ENCODE assay signal across 20 mouse cellular contexts in genomic region chr2:115551901-115552300, GRCm38 (mm10). TPM values are rescaled to one million over a fixed set of nuclear protein-coding genes. Genes with fewer than 3 reads are reported as not detected.
A peak's percentile ranks its signal among the peaks of the same experiment; 100 is the strongest.
DNase-seq lines count a peak whose midpoint lies in the region; ATAC-seq lines count a peak whose summit lies in the region.
"Had no signal": no experiment of that assay in that cellular context is flagged by ENCODE, and none has a peak within 500 bp of the region (broad histone marks: within the 10 kb centered on the region; RNA-seq: fewer than 3 reads in every experiment).

No protein-coding gene starts in this region.

- H3K4me2 ChIP-seq in hindbrain, embryonic 14.5 days (replicated peaks), result no peak overlapping the region
- H3K4me2 ChIP-seq in hindbrain, embryonic 11.5 days (replicated peaks; ENCODE audit: low read depth, low read length), result no peak overlapping the region
- H3K4me2 ChIP-seq in neural tube, embryonic 13.5 days, result no peak overlapping the region
- H3K4me2 ChIP-seq: embryonic facial prominence, embryonic 15.5 days; heart, embryonic 12.5 days had no signal

- H3K27ac ChIP-seq in hindbrain, embryonic 14.5 days, result no peak overlapping the region; the same call in none of the 2 replicates
- H3K27ac ChIP-seq in hindbrain, embryonic 11.5 days (ENCODE audit: low read depth, low read length), result no peak overlapping the region
- H3K27ac ChIP-seq in neural tube, embryonic 13.5 days (replicated peaks), result peak overlapping the region; percentile 24; the same call in 1 of the 2 replicates
- H3K27ac ChIP-seq: embryonic facial prominence, embryonic 15.5 days; forebrain, embryonic 10.5 days; gastrocnemius, adult 2 months; hindbrain, embryonic 10.5 days had no signal

- DNase-seq in hindbrain, embryonic 14.5 days (ENCODE audit: low spot score), result no peak
- no peak for DNase-seq in hindbrain, embryonic 11.5 days (ENCODE audit: low spot score)
- DNase-seq in kidney, postnatal 14 days, result peak; percentile 14
- DNase-seq in kidney, adult 11 months, result no peak
- no peak for DNase-seq in neural tube, embryonic 10.5 days (ENCODE audit: extremely low spot score, low spot score)
- no peak for DNase-seq in left cerebral cortex, adult 8-10 months (ENCODE audit: low spot score in 2 of 2)
- DNase-seq: cerebellum, adult 2 months; cerebellum, postnatal 14 days; embryo, embryonic 11 days; gastrocnemius, adult 2 months; gastrocnemius, postnatal 25 days had no signal

- H3K27me3 ChIP-seq in hindbrain, embryonic 14.5 days (ENCODE audit: control insufficient read depth, insufficient read depth, low read length), result no peaks in the 10 kb centered on the region
- H3K27me3 ChIP-seq in hindbrain, embryonic 11.5 days (ENCODE audit: control insufficient read depth, insufficient read depth, low read length), result no peaks in the 10 kb centered on the region
- no peaks in the 10 kb centered on the region for H3K27me3 ChIP-seq in neural tube, embryonic 13.5 days
- H3K27me3 ChIP-seq: embryonic facial prominence, embryonic 15.5 days; heart, embryonic 12.5 days had no signal

- 0 out of 2 replicates have a peak, but pooled peaks cover 6% of the 10 kb centered on the region for H3K4me1 ChIP-seq in hindbrain, embryonic 14.5 days (replicated peaks; ENCODE audit: control insufficient read depth, insufficient read depth, low read length)
- no peaks in the 10 kb centered on the region for H3K4me1 ChIP-seq in hindbrain, embryonic 11.5 days (replicated peaks; ENCODE audit: control insufficient read depth, insufficient read depth, low read length)
- H3K4me1 ChIP-seq in neural tube, embryonic 13.5 days (replicated peaks), result no peaks in the 10 kb centered on the region; the same call in 1 of the 2 replicates
- H3K4me1 ChIP-seq: embryonic facial prominence, embryonic 15.5 days; forebrain, embryonic 10.5 days; heart, embryonic 12.5 days; hindbrain, embryonic 10.5 days had no signal

- H3K36me3 ChIP-seq in hindbrain, embryonic 14.5 days (replicated peaks; ENCODE audit: control insufficient read depth, insufficient read depth), result no peaks in the 10 kb centered on the region
- no peaks in the 10 kb centered on the region for H3K36me3 ChIP-seq in hindbrain, embryonic 11.5 days (ENCODE audit: control insufficient read depth, insufficient read depth, low read length)
- no peaks in the 10 kb centered on the region for H3K36me3 ChIP-seq in neural tube, embryonic 13.5 days
- H3K36me3 ChIP-seq: embryonic facial prominence, embryonic 15.5 days; forebrain, embryonic 10.5 days; heart, embryonic 12.5 days; hindbrain, embryonic 10.5 days had no signal

- H3K9me3 ChIP-seq in hindbrain, embryonic 14.5 days (ENCODE audit: control insufficient read depth, low read length), result no peaks in the 10 kb centered on the region
- no peaks in the 10 kb centered on the region for H3K9me3 ChIP-seq in hindbrain, embryonic 11.5 days (ENCODE audit: control insufficient read depth, low read length)
- no peaks in the 10 kb centered on the region for H3K9me3 ChIP-seq in neural tube, embryonic 13.5 days
- H3K9me3 ChIP-seq: embryonic facial prominence, embryonic 15.5 days; forebrain, embryonic 10.5 days; heart, embryonic 12.5 days; hindbrain, embryonic 10.5 days had no signal

- peak overlapping the region; percentile 20; the same call in 1 of the 2 replicates for H3K9ac ChIP-seq in hindbrain, embryonic 14.5 days
- no peak overlapping the region for H3K9ac ChIP-seq in hindbrain, embryonic 11.5 days (ENCODE audit: low read depth, low read length)
- H3K9ac ChIP-seq in neural tube, embryonic 13.5 days, result no peak overlapping the region
- H3K9ac ChIP-seq: embryonic facial prominence, embryonic 15.5 days; heart, embryonic 12.5 days had no signal

- no peak overlapping the region for H3K4me3 ChIP-seq in hindbrain, embryonic 14.5 days (replicated peaks; ENCODE audit: low read length)
- H3K4me3 ChIP-seq in hindbrain, embryonic 11.5 days (ENCODE audit: low read depth, low read length), result no peak overlapping the region
- H3K4me3 ChIP-seq in neural tube, embryonic 13.5 days, result no peak overlapping the region
- H3K4me3 ChIP-seq: embryonic facial prominence, embryonic 15.5 days; erythroblast, embryonic 14.5 days; forebrain, embryonic 10.5 days; gastrocnemius, adult 2 months; heart, embryonic 12.5 days; hindbrain, embryonic 10.5 days had no signal

- 78% methylated on average over 3 of the region's 3 CpGs for WGBS in hindbrain, embryonic 14.5 days
- 89% methylated on average over 3 of the region's 3 CpGs for WGBS in hindbrain, embryonic 11.5 days
- 74% methylated on average over 3 of the region's 3 CpGs for WGBS in neural tube, embryonic 13.5 days

- ATAC-seq in hindbrain, embryonic 14.5 days (ENCODE audit: low FRiP score), result no peak
- ATAC-seq in hindbrain, embryonic 11.5 days (ENCODE audit: low FRiP score), result no peak
- ATAC-seq in neural tube, embryonic 13.5 days (ENCODE audit: low read depth), result no peak
- ATAC-seq: forebrain, embryonic 14.5 days; hindbrain, embryonic 16.5 days; inflammation-experienced regulatory T-cells, adult 6 months had no signal

RNA-seq across cellular contexts. Expression of gene BC052040, which starts 29.6 kb away (rescaled TPM):
- polyA plus RNA-seq in hindbrain, embryonic 14.5 days (2014; fragmentation: Nextera tagmentation; extraction: Ambion mirVana), result 16.6 and 20.8 TPM in 2 replicates
- 21.7 and 24.2 TPM in 2 replicates for polyA plus RNA-seq in hindbrain, embryonic 11.5 days (2014; fragmentation: Nextera tagmentation; extraction: Ambion mirVana)
- 11.8 and 13.8 TPM in 2 replicates for polyA plus RNA-seq in neural tube, embryonic 13.5 days (2015; fragmentation: Nextera tagmentation; extraction: Ambion mirVana)
- total RNA-seq in left cerebral cortex, adult 8-10 months (2022), result 1 to 10 TPM; 7.8 to 8.4 (median 8.0) TPM
